Mouse (Mus musculus): ENCODE measurements around the gene Rgs9. TPM values are rescaled to one million over a fixed set of nuclear protein-coding genes. Genes with fewer than 3 reads are reported as not detected.

The Rgs9 gene
- total RNA-seq, 2 experiments from 2014 or later: not detected

DNA sequence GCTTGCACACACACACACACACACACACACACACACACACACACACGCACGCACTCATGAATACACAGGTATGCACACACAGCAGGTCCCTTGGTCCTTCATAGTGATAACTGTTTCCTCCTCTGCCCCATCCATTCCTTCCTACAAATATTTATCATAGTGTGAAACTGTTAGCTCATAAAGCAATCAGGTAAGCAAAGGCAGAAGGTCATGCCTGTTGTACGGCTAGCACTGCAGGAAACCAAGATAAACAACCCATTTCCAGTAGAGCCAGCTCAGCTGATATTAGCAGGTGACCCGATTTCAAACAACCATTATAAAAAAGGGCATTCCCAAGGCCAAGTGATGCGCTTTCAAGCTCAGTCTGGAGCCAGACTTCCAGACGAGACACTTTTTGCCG lies 116.8 kb downstream of the Rgs9 start:
- no peak for ATAC-seq (replicated peaks; ENCODE audit: poor library complexity, severe bottlenecking)

DNA sequence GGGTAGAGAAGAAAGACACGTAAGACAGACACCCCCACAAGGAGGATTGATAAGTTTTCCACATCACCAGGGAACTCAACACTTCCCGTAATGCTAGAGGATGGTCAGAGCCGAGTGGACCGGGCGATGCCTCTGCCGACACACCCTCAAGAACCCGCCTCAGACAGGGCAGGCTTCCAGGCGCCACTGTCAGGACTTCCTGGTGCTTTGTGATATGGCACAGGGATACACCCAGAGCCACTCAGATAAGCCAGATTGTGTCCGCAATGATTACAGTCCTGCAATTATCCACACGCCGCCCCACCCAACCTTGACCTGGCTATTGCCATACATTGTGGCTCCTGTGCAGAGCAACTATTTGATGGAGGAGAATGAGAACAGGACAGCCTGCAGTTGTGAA lies 117.6 kb downstream of the Rgs9 start:
- ATAC-seq (replicated peaks; ENCODE audit: poor library complexity, severe bottlenecking): no peak

DNA sequence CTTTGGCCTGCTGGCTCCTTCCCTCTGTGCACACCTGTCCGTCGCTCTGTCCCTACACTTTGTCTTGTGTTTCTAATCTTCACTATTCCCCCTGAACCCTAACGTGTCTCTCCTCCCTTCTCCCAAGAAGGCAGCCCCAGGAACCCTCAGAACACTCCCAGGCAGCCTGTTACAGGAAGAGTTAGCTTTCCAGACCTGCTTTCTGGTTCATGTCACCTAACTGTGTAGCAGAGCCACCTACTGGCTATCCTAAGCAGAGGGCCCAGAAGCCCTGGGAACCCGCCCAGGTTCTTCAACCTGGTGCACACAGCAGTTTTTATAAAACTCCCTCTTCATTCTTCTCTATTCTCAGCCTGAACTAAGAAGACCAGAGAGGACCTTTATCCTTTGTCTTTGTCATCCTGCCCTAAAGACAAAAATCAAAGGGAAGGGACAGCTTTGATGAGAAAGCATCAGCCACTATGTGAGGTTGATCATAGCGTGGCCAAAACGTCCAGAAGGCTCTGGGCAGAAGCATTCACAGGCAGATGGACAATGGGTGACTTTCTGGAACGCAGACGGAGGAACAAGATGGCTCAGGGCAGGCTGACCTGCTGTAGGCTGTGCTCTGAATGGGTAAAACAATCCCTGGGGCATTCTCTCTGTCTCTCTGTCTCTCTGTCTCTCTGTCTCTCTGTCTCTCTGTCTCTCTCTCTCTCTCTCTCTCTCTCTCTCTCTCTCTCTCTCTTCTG lies 119.0 kb downstream of the Rgs9 start:
- ATAC-seq (replicated peaks; ENCODE audit: poor library complexity, severe bottlenecking): no peak

DNA sequence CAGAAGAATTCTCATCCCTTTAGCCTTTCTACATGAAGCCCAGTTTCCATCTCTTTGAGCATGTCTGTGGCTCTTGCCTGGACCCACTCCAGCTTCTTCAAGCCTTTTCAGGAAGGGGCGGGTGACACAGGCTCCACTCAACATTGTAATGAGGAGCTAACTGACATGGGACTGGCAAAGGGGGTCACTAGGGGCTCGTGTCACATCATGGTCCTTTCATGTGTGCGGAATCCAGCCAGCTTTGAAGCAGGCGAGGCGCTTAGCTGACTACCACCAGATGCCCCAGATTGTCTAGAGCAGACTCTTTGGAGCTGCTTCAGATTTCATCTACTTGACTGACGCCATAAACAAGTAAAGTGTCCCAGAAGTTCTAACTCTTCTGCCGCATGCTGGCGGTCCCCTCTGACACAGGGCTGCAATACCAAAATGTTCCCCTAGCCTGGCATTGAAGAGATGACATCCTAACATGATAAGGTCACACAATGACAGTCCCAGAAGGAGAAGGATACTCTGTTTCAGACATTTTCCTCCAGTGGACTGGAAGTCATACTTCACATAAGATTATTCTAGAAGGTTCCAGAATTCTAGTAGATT lies 122.5 kb downstream of the Rgs9 start:
- ATAC-seq (replicated peaks; ENCODE audit: poor library complexity, severe bottlenecking): no peak

Other genes starting within 250 kb of the Rgs9 start
- gene E030025P04Rik, start 153.8 kb downstream of the Rgs9 start, total RNA-seq (2014; fragmentation: Nextera tagmentation): not detected in 2 replicates
- not detected in 2 replicates for gene E030025P04Rik, start 153.8 kb downstream of the Rgs9 start, total RNA-seq (2017)
- gene Gna13, start 64.7 kb upstream of the Rgs9 start, total RNA-seq (2014; fragmentation: Nextera tagmentation): 34.6 and 38.5 TPM in 2 replicates
- 40.6 and 43.5 TPM in 2 replicates for gene Gna13, start 64.7 kb upstream of the Rgs9 start, total RNA-seq (2017)
- not detected in 2 replicates for gene 9930022D16Rik, start 115.8 kb upstream of the Rgs9 start, total RNA-seq (2014; fragmentation: Nextera tagmentation)
- not detected in 2 replicates for gene 9930022D16Rik, start 115.8 kb upstream of the Rgs9 start, total RNA-seq (2017)
- gene Amz2, start 127.8 kb upstream of the Rgs9 start, total RNA-seq (2014; fragmentation: Nextera tagmentation): 38.0 and 41.1 TPM in 2 replicates
- 37.5 and 49.5 TPM in 2 replicates for gene Amz2, start 127.8 kb upstream of the Rgs9 start, total RNA-seq (2017)
- 1.4 and 2.1 TPM in 2 replicates for gene Arsg, start 175.2 kb upstream of the Rgs9 start, total RNA-seq (2014; fragmentation: Nextera tagmentation)
- 1.5 and 1.6 TPM in 2 replicates for gene Arsg, start 175.2 kb upstream of the Rgs9 start, total RNA-seq (2017)
- gene Slc16a6, start 175.5 kb upstream of the Rgs9 start, total RNA-seq (2014; fragmentation: Nextera tagmentation): 41.4 and 42.6 TPM in 2 replicates
- gene Slc16a6, start 175.5 kb upstream of the Rgs9 start, total RNA-seq (2017): 14.9 and 16.6 TPM in 2 replicates